In genomic region chr2:30356266-30356665, GRCm38 (mm10) we compare ENCODE assay signal across 13 mouse cellular contexts. TPM values are rescaled to one million over a fixed set of nuclear protein-coding genes. Genes with fewer than 3 reads are reported as not detected.
DNase-seq lines count a peak whose midpoint lies in the region; ATAC-seq and TF ChIP-seq lines count a peak whose summit lies in the region.
"Had no signal": no experiment of that assay in that cellular context is flagged by ENCODE, and none has a peak within 500 bp of the region (broad histone marks: within the 10 kb centered on the region; RNA-seq: fewer than 3 reads in every experiment).

No protein-coding gene starts in this region.

- H3K27ac ChIP-seq in cerebellum, adult 2 months (ENCODE audit: insufficient read depth, low read length): peak overlapping the region; percentile 42
- no peak overlapping the region for H3K27ac ChIP-seq in hindbrain, embryonic 11.5 days (ENCODE audit: low read depth, low read length)
- no peak overlapping the region for H3K27ac ChIP-seq in hindbrain, embryonic 10.5 days
- H3K27ac ChIP-seq in midbrain, embryonic 13.5 days: no peak overlapping the region
- H3K27ac ChIP-seq in midbrain, embryonic 11.5 days (ENCODE audit: low read depth, low read length): no peak overlapping the region
- H3K27ac ChIP-seq in stomach, embryonic 15.5 days: peak overlapping the region; percentile 67

- no peak overlapping the region for H3K4me2 ChIP-seq in hindbrain, embryonic 11.5 days (replicated peaks; ENCODE audit: low read depth, low read length)
- no peak overlapping the region for H3K4me2 ChIP-seq in midbrain, embryonic 13.5 days (replicated peaks)
- H3K4me2 ChIP-seq in midbrain, embryonic 11.5 days: no peak overlapping the region
- H3K4me2 ChIP-seq in stomach, embryonic 15.5 days: 0 out of 2 replicates have a peak overlapping the region, but pooled peaks have one; percentile 2

- no peaks in the 10 kb centered on the region for H3K36me3 ChIP-seq in hindbrain, embryonic 11.5 days (ENCODE audit: control insufficient read depth, insufficient read depth, low read length)
- H3K36me3 ChIP-seq in hindbrain, embryonic 10.5 days: peaks cover 34% of the 10 kb centered on the region
- H3K36me3 ChIP-seq in midbrain, embryonic 13.5 days: peaks cover 29% of the 10 kb centered on the region
- no peaks in the 10 kb centered on the region for H3K36me3 ChIP-seq in midbrain, embryonic 11.5 days (ENCODE audit: control insufficient read depth, insufficient read depth, low read length)
- peaks cover 5% of the 10 kb centered on the region for H3K36me3 ChIP-seq in stomach, embryonic 15.5 days

- no peaks in the 10 kb centered on the region for H3K9me3 ChIP-seq in hindbrain, embryonic 11.5 days (ENCODE audit: control insufficient read depth, low read length)
- H3K9me3 ChIP-seq in hindbrain, embryonic 10.5 days: no peaks in the 10 kb centered on the region
- H3K9me3 ChIP-seq in midbrain, embryonic 13.5 days: no peaks in the 10 kb centered on the region
- no peaks in the 10 kb centered on the region for H3K9me3 ChIP-seq in midbrain, embryonic 11.5 days (ENCODE audit: control insufficient read depth, low read length)
- no peaks in the 10 kb centered on the region for H3K9me3 ChIP-seq in stomach, embryonic 15.5 days

- H3K9ac ChIP-seq in hindbrain, embryonic 11.5 days (ENCODE audit: low read depth, low read length): 0 out of 2 replicates have a peak overlapping the region, but pooled peaks have one; percentile 19
- peak overlapping the region; percentile 91 for H3K9ac ChIP-seq in midbrain, embryonic 13.5 days (replicated peaks)
- no peak overlapping the region for H3K9ac ChIP-seq in midbrain, embryonic 11.5 days (ENCODE audit: low read length)
- H3K9ac ChIP-seq in stomach, embryonic 15.5 days: no peak overlapping the region

- peaks cover 42% of the 10 kb centered on the region for H3K4me1 ChIP-seq in cerebellum, adult 2 months (ENCODE audit: control insufficient read depth, insufficient read depth, low read length)
- peaks cover 5% of the 10 kb centered on the region; the same call in 1 of the 2 replicates for H3K4me1 ChIP-seq in hindbrain, embryonic 11.5 days (replicated peaks; ENCODE audit: control insufficient read depth, insufficient read depth, low read length)
- H3K4me1 ChIP-seq in hindbrain, embryonic 10.5 days (replicated peaks): peaks cover 57% of the 10 kb centered on the region
- peaks cover 35% of the 10 kb centered on the region for H3K4me1 ChIP-seq in midbrain, embryonic 13.5 days (replicated peaks)
- peaks cover 13% of the 10 kb centered on the region for H3K4me1 ChIP-seq in midbrain, embryonic 11.5 days (ENCODE audit: control insufficient read depth, insufficient read depth, low read length)
- peaks cover 49% of the 10 kb centered on the region for H3K4me1 ChIP-seq in stomach, embryonic 15.5 days

- peak in 1 of 2 experiments; percentile 64 for DNase-seq in cerebellum, adult 2 months
- no peak for DNase-seq in cerebellum, adult 11-12 months
- DNase-seq in hindbrain, embryonic 11.5 days (ENCODE audit: low spot score): no peak
- DNase-seq in hindbrain, embryonic 10.5 days (ENCODE audit: low spot score): no peak
- no peak for DNase-seq in midbrain, embryonic 11.5 days (ENCODE audit: low spot score, missing footprints)
- no peak for DNase-seq in thymus, postnatal 4 days
- DNase-seq: kidney, postnatal 25 days; layer of hippocampus, postnatal 36 days; midbrain, embryonic 14.5 days had no signal

- H3K27me3 ChIP-seq in cerebellum, adult 2 months (ENCODE audit: control insufficient read depth, insufficient read depth, low read length): no peaks in the 10 kb centered on the region
- no peaks in the 10 kb centered on the region for H3K27me3 ChIP-seq in hindbrain, embryonic 11.5 days (ENCODE audit: control insufficient read depth, insufficient read depth, low read length)
- no peaks in the 10 kb centered on the region for H3K27me3 ChIP-seq in hindbrain, embryonic 10.5 days (ENCODE audit: insufficient read depth, poor library complexity, severe bottlenecking)
- no peaks in the 10 kb centered on the region for H3K27me3 ChIP-seq in midbrain, embryonic 13.5 days
- no peaks in the 10 kb centered on the region for H3K27me3 ChIP-seq in midbrain, embryonic 11.5 days (ENCODE audit: control insufficient read depth, insufficient read depth, low read length)
- H3K27me3 ChIP-seq in stomach, embryonic 15.5 days (replicated peaks): no peaks in the 10 kb centered on the region

- 5% methylated on average over 4 of the region's 4 CpGs for WGBS in cerebellum, adult 2 months
- 58% methylated on average over 4 of the region's 4 CpGs for WGBS in hindbrain, embryonic 11.5 days
- WGBS in hindbrain, embryonic 10.5 days: 60% methylated on average over 4 of the region's 4 CpGs
- WGBS in midbrain, embryonic 13.5 days: 35% methylated on average over 4 of the region's 4 CpGs
- WGBS in midbrain, embryonic 11.5 days: 52% methylated on average over 4 of the region's 4 CpGs
- 34% methylated on average over 4 of the region's 4 CpGs for WGBS in stomach, embryonic 15.5 days

- peak overlapping the region; percentile 6 for H3K4me3 ChIP-seq in cerebellum, adult 2 months (replicated peaks; ENCODE audit: insufficient read depth, low read depth, low read length)
- no peak overlapping the region for H3K4me3 ChIP-seq in hindbrain, embryonic 11.5 days (ENCODE audit: low read depth, low read length)
- H3K4me3 ChIP-seq in hindbrain, embryonic 10.5 days: no peak overlapping the region
- no peak overlapping the region for H3K4me3 ChIP-seq in midbrain, embryonic 13.5 days (replicated peaks)
- H3K4me3 ChIP-seq in midbrain, embryonic 11.5 days (ENCODE audit: low read depth, low read length): no peak overlapping the region
- H3K4me3 ChIP-seq in stomach, embryonic 15.5 days (replicated peaks): no peak overlapping the region
- H3K4me3 ChIP-seq: erythroblast, embryonic 14.5 days had no signal

- TF ChIP-seq POLR2A in cerebellum, adult 2 months (IDR thresholded peaks at IDR 0.05; ENCODE audit: borderline replicate concordance, insufficient read depth, low read length): no peak

- no peak for TF ChIP-seq CTCF in cerebellum, adult 2 months (IDR thresholded peaks at IDR 0.05; ENCODE audit: borderline replicate concordance, insufficient read depth, low read depth, low read length)

- no peak for ATAC-seq in hindbrain, embryonic 11.5 days (ENCODE audit: low FRiP score)
- no peak for ATAC-seq in midbrain, embryonic 13.5 days
- no peak for ATAC-seq in midbrain, embryonic 11.5 days (ENCODE audit: low FRiP score)
- ATAC-seq in stomach, embryonic 15.5 days (ENCODE audit: insufficient read depth, low FRiP score, low read depth): no peak
- ATAC-seq: lung, postnatal 0 days had no signal

RNA-seq across cellular contexts. Expression of gene Sh3glb2, which starts 2.9 kb away (rescaled TPM):
- polyA plus RNA-seq in cerebellum, adult 2 months (2012; rRNA removed): 509 and 525 TPM in 2 replicates
- 42.6 and 48.5 TPM in 2 replicates for polyA plus RNA-seq in hindbrain, embryonic 11.5 days (2014; fragmentation: Nextera tagmentation; extraction: Ambion mirVana)
- polyA plus RNA-seq in hindbrain, embryonic 10.5 days (2016; fragmentation: Nextera tagmentation; extraction: Ambion mirVana): 80.5 and 89.3 TPM in 2 replicates
- polyA plus RNA-seq in midbrain, embryonic 13.5 days (2015; fragmentation: Nextera tagmentation; extraction: Ambion mirVana): 147 and 158 TPM in 2 replicates
- 42.0 and 48.1 TPM in 2 replicates for polyA plus RNA-seq in midbrain, embryonic 11.5 days (2014; fragmentation: Nextera tagmentation; extraction: Ambion mirVana)
- 92.6 and 94.6 TPM in 2 replicates for polyA plus RNA-seq in stomach, embryonic 15.5 days (2015; fragmentation: Nextera tagmentation; extraction: Ambion mirVana)

RNA-seq across cellular contexts. Expression of gene Miga2, which starts 7.8 kb away (rescaled TPM):
- 108 and 114 TPM in 2 replicates for polyA plus RNA-seq in cerebellum, adult 2 months (2012; rRNA removed)
- polyA plus RNA-seq in hindbrain, embryonic 11.5 days (2014; fragmentation: Nextera tagmentation; extraction: Ambion mirVana): 13.9 and 18.6 TPM in 2 replicates
- 29.7 and 33.6 TPM in 2 replicates for polyA plus RNA-seq in hindbrain, embryonic 10.5 days (2016; fragmentation: Nextera tagmentation; extraction: Ambion mirVana)
- polyA plus RNA-seq in midbrain, embryonic 13.5 days (2015; fragmentation: Nextera tagmentation; extraction: Ambion mirVana): 29.4 and 30.2 TPM in 2 replicates
- 16.6 TPM in 2 replicates for polyA plus RNA-seq in midbrain, embryonic 11.5 days (2014; fragmentation: Nextera tagmentation; extraction: Ambion mirVana)
- polyA plus RNA-seq in stomach, embryonic 15.5 days (2015; fragmentation: Nextera tagmentation; extraction: Ambion mirVana): 20.8 and 24.3 TPM in 2 replicates

RNA-seq across cellular contexts. Expression of gene Dolpp1, which starts 35.8 kb away (rescaled TPM):
- 50.5 and 55.9 TPM in 2 replicates for polyA plus RNA-seq in cerebellum, adult 2 months (2012; rRNA removed)
- 41.9 and 44.5 TPM in 2 replicates for polyA plus RNA-seq in hindbrain, embryonic 11.5 days (2014; fragmentation: Nextera tagmentation; extraction: Ambion mirVana)
- polyA plus RNA-seq in hindbrain, embryonic 10.5 days (2016; fragmentation: Nextera tagmentation; extraction: Ambion mirVana): 52.9 and 55.6 TPM in 2 replicates
- 54.7 and 56.6 TPM in 2 replicates for polyA plus RNA-seq in midbrain, embryonic 13.5 days (2015; fragmentation: Nextera tagmentation; extraction: Ambion mirVana)
- 41.1 and 45.8 TPM in 2 replicates for polyA plus RNA-seq in midbrain, embryonic 11.5 days (2014; fragmentation: Nextera tagmentation; extraction: Ambion mirVana)
- polyA plus RNA-seq in stomach, embryonic 15.5 days (2015; fragmentation: Nextera tagmentation; extraction: Ambion mirVana): 42.5 and 45.5 TPM in 2 replicates

RNA-seq across cellular contexts. Expression of gene Crat, which starts 59.3 kb away (rescaled TPM):
- 50.9 and 52.1 TPM in 2 replicates for polyA plus RNA-seq in cerebellum, adult 2 months (2012; rRNA removed)
- 21.5 and 27.5 TPM in 2 replicates for polyA plus RNA-seq in hindbrain, embryonic 11.5 days (2014; fragmentation: Nextera tagmentation; extraction: Ambion mirVana)
- polyA plus RNA-seq in hindbrain, embryonic 10.5 days (2016; fragmentation: Nextera tagmentation; extraction: Ambion mirVana): 22.4 and 26.7 TPM in 2 replicates
- 18.5 and 21.9 TPM in 2 replicates for polyA plus RNA-seq in midbrain, embryonic 13.5 days (2015; fragmentation: Nextera tagmentation; extraction: Ambion mirVana)
- 23.7 and 24.2 TPM in 2 replicates for polyA plus RNA-seq in midbrain, embryonic 11.5 days (2014; fragmentation: Nextera tagmentation; extraction: Ambion mirVana)
- polyA plus RNA-seq in stomach, embryonic 15.5 days (2015; fragmentation: Nextera tagmentation; extraction: Ambion mirVana): 22.2 and 24.2 TPM in 2 replicates

RNA-seq across cellular contexts. Expression of gene Ptpa, which starts 59.6 kb away (rescaled TPM):
- polyA plus RNA-seq in cerebellum, adult 2 months (2012; rRNA removed): 204 and 207 TPM in 2 replicates
- polyA plus RNA-seq in hindbrain, embryonic 11.5 days (2014; fragmentation: Nextera tagmentation; extraction: Ambion mirVana): 55.4 and 62.8 TPM in 2 replicates
- polyA plus RNA-seq in hindbrain, embryonic 10.5 days (2016; fragmentation: Nextera tagmentation; extraction: Ambion mirVana): 149 and 151 TPM in 2 replicates
- 128 and 134 TPM in 2 replicates for polyA plus RNA-seq in midbrain, embryonic 13.5 days (2015; fragmentation: Nextera tagmentation; extraction: Ambion mirVana)
- polyA plus RNA-seq in midbrain, embryonic 11.5 days (2014; fragmentation: Nextera tagmentation; extraction: Ambion mirVana): 50.7 and 54.3 TPM in 2 replicates
- polyA plus RNA-seq in stomach, embryonic 15.5 days (2015; fragmentation: Nextera tagmentation; extraction: Ambion mirVana): 128 and 137 TPM in 2 replicates

Comparison
In these comparisons a context has a peak if more than half of its experiments do, and no peak if none do; other contexts are left out.
1. H3K9ac ChIP-seq: peak in hindbrain, embryonic 11.5 days (single experiment) and midbrain, embryonic 13.5 days (single experiment); none in midbrain, embryonic 11.5 days (single experiment) and stomach, embryonic 15.5 days (single experiment).
2. H3K27ac ChIP-seq: peak in cerebellum, adult 2 months (single experiment) and stomach, embryonic 15.5 days (single experiment); none in hindbrain, embryonic 11.5 days (single experiment), hindbrain, embryonic 10.5 days (single experiment), midbrain, embryonic 13.5 days (single experiment) and midbrain, embryonic 11.5 days (single experiment).